Mouse (Mus musculus) embryonic fibroblast, embryonic 13.5 days (primary cell): ENCODE data around the gene Plcl1.

Experiments
- CTCF ChIP-seq: IDR thresholded peaks from 2 replicates; pipeline ENCODE4 v1.5.1; 2011; ENCODE audit warnings: mild to moderate bottlenecking, control low read depth, low read length, moderate library complexity, borderline replicate concordance; ENCODE audit not compliant: insufficient read depth
- POLR2A ChIP-seq: IDR thresholded peaks from 2 replicates; pipeline ENCODE4 v1.6.1; 2011; ENCODE audit warnings: low read depth, mild to moderate bottlenecking, control low read depth, low read length, moderate library complexity

- no peak for TF ChIP-seq CTCF
- TF ChIP-seq POLR2A: no peak
These were observed 128.1 kb downstream of the Plcl1 start for GRCm38 (mm10) chr1:55533823-55534222.
